Mouse (Mus musculus): ENCODE results near the gene Itgb8. TPM values are rescaled to one million over a fixed set of nuclear protein-coding genes. Genes with fewer than 3 reads are reported as not detected.

Gene Itgb8
- polyA plus RNA-seq (2014; fragmentation: Illumina TruSeq; extraction: RNeasy Lipid Tissue Mini Kit (QIAGEN cat#74804); ENCODE audit: low read depth, low replicate concordance) = 0.53 TPM

GRCm38 (mm10) chr12:119238696-119239415 is at the start of gene Itgb8:
Itgb8 (minus strand) TSS chr12:119238802.

Other genes starting within 250 kb of the Itgb8 start
- 0.26 TPM for gene Macc1, start 75.5 kb upstream of the Itgb8 start, polyA plus RNA-seq (2014; fragmentation: Illumina TruSeq; extraction: RNeasy Lipid Tissue Mini Kit (QIAGEN cat#74804); ENCODE audit: low read depth, low replicate concordance)

All from liver, adult 10 weeks (tissue).